Mouse (Mus musculus) frontal cortex, adult 2 months (tissue): ENCODE results near the gene Osbpl2. TPM values are rescaled to one million over a fixed set of nuclear protein-coding genes. Genes with fewer than 3 reads are reported as not detected.

ENCODE experiments used
- DNase-seq, 2 experiments: peaks; one replicate each; pipeline ENCODE4 v3.0.0; 2022; ENCODE audit warnings: low spot score in 1 of 2; ENCODE audit errors: extremely low spot score in 1 of 2
- polyA plus RNA-seq: library from polyadenylated mRNA; depleted of rRNA; stranded (reverse); fragments of >200 nt; gene quantifications from 2 replicates; pipeline ENCODE4 v1.2.3, GENCODE M21; 2012; rRNA removed

Osbpl2 gene
- polyA plus RNA-seq = 48.7 and 51.3 TPM in 2 replicates

- peak; percentile 99 to 100 for DNase-seq
Measured at GRCm38 (mm10) chr2:180118661-180119438, at the start of gene Osbpl2. Osbpl2 (plus strand) TSS chr2:180119306.

- DNase-seq = no peak
Measured at GRCm38 (mm10) chr2:180069770-180070480, 49.2 kb upstream of the Osbpl2 start.

GRCm38 (mm10) chr2:180070481-180071453 lies 48.3 kb upstream of the Osbpl2 start, which contains the start of gene Mtg2:
Mtg2 (plus strand) TSS chr2:180070588.
- peak; percentile 91 to 97 for DNase-seq

- DNase-seq = no peak
Measured at GRCm38 (mm10) chr2:180071671-180072070, 47.4 kb upstream of the Osbpl2 start.

GRCm38 (mm10) chr2:180072886-180073285 lies 46.2 kb upstream of the Osbpl2 start:
- DNase-seq = no peak

- no peak for DNase-seq
Measured at GRCm38 (mm10) chr2:180077622-180078021, 41.5 kb upstream of the Osbpl2 start.

- no peak for DNase-seq
Measured at GRCm38 (mm10) chr2:180080680-180081079, 38.4 kb upstream of the Osbpl2 start.

GRCm38 (mm10) chr2:180083063-180083462 lies 36.0 kb upstream of the Osbpl2 start:
- DNase-seq = no peak

GRCm38 (mm10) chr2:180084565-180084964 lies 34.5 kb upstream of the Osbpl2 start:
- DNase-seq = no peak

- DNase-seq = no peak
Measured at GRCm38 (mm10) chr2:180085926-180086636, 33.0 kb upstream of the Osbpl2 start.

- DNase-seq = no peak
Measured at GRCm38 (mm10) chr2:180086637-180087027, 32.5 kb upstream of the Osbpl2 start.

GRCm38 (mm10) chr2:180087472-180087871 lies 31.6 kb upstream of the Osbpl2 start:
- DNase-seq = no peak

- no peak for DNase-seq
Measured at GRCm38 (mm10) chr2:180090285-180090684, 28.8 kb upstream of the Osbpl2 start.

GRCm38 (mm10) chr2:180095711-180096110 lies 23.4 kb upstream of the Osbpl2 start:
- no peak for DNase-seq

- no peak for DNase-seq
Measured at GRCm38 (mm10) chr2:180097585-180097984, 21.5 kb upstream of the Osbpl2 start.

- DNase-seq = no peak
Measured at GRCm38 (mm10) chr2:180098167-180098566, 20.9 kb upstream of the Osbpl2 start.

GRCm38 (mm10) chr2:180099529-180099928 lies 19.6 kb upstream of the Osbpl2 start:
- DNase-seq = peak in 1 of 2 experiments; percentile 42

GRCm38 (mm10) chr2:180103151-180103977 lies 15.7 kb upstream of the Osbpl2 start:
- DNase-seq = peak in 1 of 2 experiments; percentile 45
